Mouse (Mus musculus) CH12.LX (cell line): Measurements from ENCODE around the gene Tcea3. TPM values are rescaled to one million over a fixed set of nuclear protein-coding genes. Genes with fewer than 3 reads are reported as not detected.

ENCODE experiments used
- DNase-seq: peaks from one replicate; pipeline ENCODE4 v3.0.0-alpha.2; 2013; ENCODE audit errors: extremely low read depth
- H3K27ac ChIP-seq: 2 replicates; pipeline ENCODE4 v1.5.1; 2012; ENCODE audit warnings: low read depth, mild to moderate bottlenecking, control low read depth, moderate library complexity; ENCODE audit not compliant: insufficient read depth
- H3K27me3 ChIP-seq: replicated peaks from 2 replicates; pipeline ENCODE3; 2012; ENCODE audit warnings: inconsistent platforms
- H3K36me3 ChIP-seq, 2 experiments: replicated peaks in 1 of 2; 2 replicates each; pipeline versions ENCODE3 to v1.6.1; 2012; ENCODE audit warnings: inconsistent platforms in 1 of 2, low read length in 1 of 2, mild to moderate bottlenecking in 1 of 2, mixed read lengths in 1 of 2, moderate library complexity in 1 of 2; ENCODE audit not compliant: control insufficient read depth in 1 of 2, insufficient read depth in 1 of 2
- H3K4me1 ChIP-seq, 2 experiments: 2 replicates each; pipeline ENCODE4 v1.6.1; 2012; ENCODE audit warnings: inconsistent platforms in 1 of 2, moderate library complexity in 1 of 2; ENCODE audit not compliant: insufficient read depth in 2 of 2, control insufficient read depth in 1 of 2
- H3K4me2 ChIP-seq: 2 replicates; pipeline ENCODE4 v1.6.1; 2012; ENCODE audit warnings: low read depth, mild to moderate bottlenecking, control low read depth; ENCODE audit not compliant: poor library complexity, insufficient read depth, severe bottlenecking
- H3K4me3 ChIP-seq, 3 experiments: fragments of 150-350 bp in 1 of 3; sonication (generic) in 1 of 3; replicated peaks in 1 of 3; 2 replicates each; pipeline versions ENCODE3 to v1.5.1; 2011 to 2012; ENCODE audit warnings: low read depth in 2 of 3, low read length in 2 of 3, mild to moderate bottlenecking in 2 of 3, moderate library complexity in 2 of 3, control low read depth in 1 of 3, improper control_type of control experiment in 1 of 3, inconsistent platforms in 1 of 3, mixed read lengths in 1 of 3; ENCODE audit not compliant: poor library complexity in 1 of 3
- H3K79me2 ChIP-seq: replicated peaks from 2 replicates; pipeline ENCODE4 v1.6.1; 2012; ENCODE audit warnings: mild to moderate bottlenecking, moderate library complexity; ENCODE audit not compliant: control insufficient read depth, poor library complexity, insufficient read depth, severe bottlenecking; ENCODE audit errors: extremely low read depth
- H3K9ac ChIP-seq: 2 replicates; pipeline ENCODE4 v1.6.1; 2012; ENCODE audit warnings: low read depth, mild to moderate bottlenecking, control low read depth, moderate library complexity; ENCODE audit not compliant: insufficient read depth
- H3K9me3 ChIP-seq: replicated peaks from 2 replicates; pipeline ENCODE3; 2012; ENCODE audit warnings: low read length, inconsistent platforms, mixed read lengths
- BHLHE40 ChIP-seq: IDR thresholded peaks from 2 replicates; pipeline ENCODE4 v1.6.1; 2011; ENCODE audit warnings: mild to moderate bottlenecking, low read depth, low read length, improper control_type of control experiment
- E2F4 ChIP-seq: IDR thresholded peaks from 2 replicates; pipeline ENCODE4 v1.6.1; 2011; ENCODE audit warnings: low read depth, low read length, improper control_type of control experiment; ENCODE audit not compliant: insufficient replicate concordance
- EP300 ChIP-seq: IDR thresholded peaks from 2 replicates; pipeline ENCODE4 v1.6.1; 2011; ENCODE audit warnings: low read length, improper control_type of control experiment
- ETS1 ChIP-seq: conservative IDR thresholded peaks from 2 replicates; pipeline ENCODE4 v1.6.1; 2012; ENCODE audit warnings: low read depth, mild to moderate bottlenecking, inconsistent platforms, low read length, improper control_type of control experiment, moderate library complexity
- JUND ChIP-seq: conservative IDR thresholded peaks from 2 replicates; pipeline ENCODE4 v1.6.1; 2011; ENCODE audit warnings: low read depth, low read length, improper control_type of control experiment
- KAT2A ChIP-seq: IDR thresholded peaks from 2 replicates; pipeline ENCODE4 v1.6.1; 2012; ENCODE audit warnings: low read length, improper control_type of control experiment, inconsistent platforms; ENCODE audit not compliant: insufficient replicate concordance
- MAFK ChIP-seq: IDR thresholded peaks from 2 replicates; pipeline ENCODE4 v1.6.1; 2011; ENCODE audit warnings: low read length, improper control_type of control experiment; ENCODE audit not compliant: insufficient replicate concordance
- MEF2A ChIP-seq: IDR thresholded peaks from 2 replicates; pipeline ENCODE4 v1.6.1; 2014; ENCODE audit warnings: low read depth, mild to moderate bottlenecking, inconsistent platforms, low read length, improper control_type of control experiment, borderline replicate concordance
- MXI1 ChIP-seq: IDR thresholded peaks from 2 replicates; pipeline ENCODE4 v1.6.1; 2011; ENCODE audit warnings: mild to moderate bottlenecking, low read depth, low read length, improper control_type of control experiment
- MYC ChIP-seq: IDR thresholded peaks from 2 replicates; pipeline ENCODE4 v1.6.1; 2011; ENCODE audit warnings: low read depth, mild to moderate bottlenecking, improper control_type of control experiment, low read length
- NRF1 ChIP-seq: IDR thresholded peaks from 2 replicates; pipeline ENCODE4 v1.6.1; 2014; ENCODE audit warnings: low read depth, mild to moderate bottlenecking, inconsistent platforms, low read length, improper control_type of control experiment, moderate library complexity
- PAX5 ChIP-seq: IDR thresholded peaks from 2 replicates; pipeline ENCODE4 v1.6.1; 2012; ENCODE audit warnings: low read length, inconsistent platforms, mixed read lengths
- POLR2A ChIP-seq: IDR thresholded peaks from 2 replicates; pipeline ENCODE4 v1.6.1; 2011; ENCODE audit warnings: low read depth, mild to moderate bottlenecking, improper control_type of control experiment, low read length
- POLR2AphosphoS2 ChIP-seq: IDR thresholded peaks from 2 replicates; pipeline ENCODE4 v1.6.1; 2011; ENCODE audit warnings: low read depth, low read length, improper control_type of control experiment
- SIN3A ChIP-seq: IDR thresholded peaks from 2 replicates; pipeline ENCODE4 v1.6.1; 2012; ENCODE audit warnings: low read length, improper control_type of control experiment, inconsistent platforms
- SMC3 ChIP-seq: IDR thresholded peaks from 2 replicates; pipeline ENCODE4 v1.6.1; 2011; ENCODE audit warnings: low read depth, low read length, improper control_type of control experiment
- TCF12 ChIP-seq: IDR thresholded peaks from 2 replicates; pipeline ENCODE4 v1.6.1; 2014; ENCODE audit warnings: low read depth, mild to moderate bottlenecking, inconsistent platforms, low read length, improper control_type of control experiment
- ZC3H11A ChIP-seq: IDR thresholded peaks from 2 replicates; pipeline ENCODE4 v1.6.1; 2012; ENCODE audit warnings: low read depth, mild to moderate bottlenecking, inconsistent platforms, low read length, improper control_type of control experiment
- ZKSCAN1 ChIP-seq: IDR thresholded peaks from 2 replicates; pipeline ENCODE4 v1.6.1; 2012; ENCODE audit warnings: low read depth, inconsistent platforms, low read length, improper control_type of control experiment, borderline replicate concordance
- ZNF384 ChIP-seq: IDR thresholded peaks from 2 replicates; pipeline ENCODE4 v1.6.1; 2012; ENCODE audit warnings: low read depth, low read length, improper control_type of control experiment, inconsistent platforms
- dilution Hi-C: fragments of 300-500 bp; cut with MboI; formaldehyde crosslinking; loops from 2 replicates; pipeline ENCODE4 v1.14.3; 2020; ENCODE audit warnings: low sequenced_read_pairs; ENCODE audit not compliant: extremely low pct_unique_long_range_greater_than_20kb, extremely low pct_ligation_motif_present
- in situ Hi-C: fragments of 300-500 bp; cut with MboI; formaldehyde crosslinking; loops from 3 replicates; pipeline ENCODE4 v1.14.3; 2019; ENCODE audit warnings: low sequenced_read_pairs, low pct_ligation_motif_present, low pct_unique_long_range_greater_than_20kb, mixed read lengths
- polyA plus RNA-seq: library from polyadenylated mRNA; unstranded; fragments of >175 nt; gene quantifications from 2 replicates; pipeline ENCODE4 v1.2.1, GENCODE M21; 2012; ENCODE audit warnings: low read depth; ENCODE audit not compliant: insufficient read length
- total RNA-seq, 2 experiments: library from RNA; depleted of rRNA; stranded (reverse); fragments of 300-350 nt in 1 of 2; fragments of >200 nt in 1 of 2; gene quantifications; 2 replicates each; pipeline ENCODE4 v1.2.3; 2012 to 2014

Gene Tcea3
- total and polyA plus RNA-seq, 3 experiments = not detected

DNA sequence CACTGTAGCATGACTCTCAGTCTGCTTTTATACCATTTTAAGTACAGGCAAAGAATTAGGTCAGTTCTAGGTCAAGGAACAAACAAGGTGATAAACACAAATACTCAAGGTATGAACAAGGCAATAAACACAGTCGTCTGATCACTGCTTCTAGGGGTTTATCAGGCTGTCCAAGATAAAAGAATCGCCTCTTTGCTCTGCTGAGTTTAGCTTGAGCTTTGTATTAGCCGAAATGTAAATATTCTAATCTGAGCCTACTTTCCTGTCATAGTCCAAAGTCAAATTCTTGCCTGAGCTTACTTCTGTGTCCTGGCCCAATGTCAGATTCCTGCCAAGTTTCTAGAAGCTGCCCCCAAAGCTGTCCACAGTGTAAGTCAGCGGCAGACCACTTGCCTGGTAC, 54.9 kb downstream of the Tcea3 start:
- Histone ChIP-seq H3K27me3 (peaks cover 19% of the 10 kb centered on the region), H3K9ac (no peak overlapping the region), H3K27ac (no peak overlapping the region), H3K4me2 (no peak overlapping the region), H3K4me1 (no peaks in the 10 kb centered on the region), H3K79me2 (no peaks in the 10 kb centered on the region), H3K36me3 (no peaks in the 10 kb centered on the region), H3K9me3 (peaks cover 10% of the 10 kb centered on the region), H3K4me3 (no peak overlapping the region)
- no peak for DNase-seq
- in situ Hi-C loops (no loop called here), dilution Hi-C loops (no loop called here)
- TF ChIP-seq E2F4 (no peak), KAT2A (no peak), NRF1 (no peak), ZC3H11A (no peak), MYC (no peak), JUND (no peak), MEF2A (no peak), MAFK (no peak), EP300 (no peak), POLR2A (no peak)

- DNase-seq = no peak
- dilution Hi-C loops (no loop called here), in situ Hi-C loops (no loop called here)
- H3K27me3 ChIP-seq = peaks cover 16% of the 10 kb centered on the region
- H3K9ac ChIP-seq = no peak overlapping the region
- TF ChIP-seq ETS1 (no peak), SIN3A (no peak), JUND (no peak), ZKSCAN1 (no peak), ZNF384 (no peak), TCF12 (no peak), BHLHE40 (no peak), SMC3 (no peak), MEF2A (no peak), MXI1 (no peak), PAX5 (no peak), POLR2AphosphoS2 (no peak)
- peaks cover 6% of the 10 kb centered on the region for H3K9me3 ChIP-seq
- peaks cover 0 to 1% of the 10 kb centered on the region in 2 experiments; a peak in 1 of 4 replicates for H3K4me1 ChIP-seq
- H3K36me3 ChIP-seq = no peaks in the 10 kb centered on the region
- no peak overlapping the region for H3K27ac ChIP-seq
- no peaks in the 10 kb centered on the region for H3K79me2 ChIP-seq
- H3K4me2 ChIP-seq = no peak overlapping the region
- no peak overlapping the region for H3K4me3 ChIP-seq
Observed at GRCm38 (mm10) chr4:136304181-136304580, 56.7 kb downstream of the Tcea3 start.
